Mouse (Mus musculus) forebrain, embryonic 13.5 days (tissue): ENCODE measurements around the gene Nmt1. TPM values are rescaled to one million over a fixed set of nuclear protein-coding genes. Genes with fewer than 3 reads are reported as not detected.

Source experiments
- ATAC-seq: fragments of 200-750 bp; cut with Nextera tagmentation; 2 replicates; pipeline ENCODE4 v1.8.0; 2017
- H3K27ac ChIP-seq: fragments of 300-500 bp; sonication (generic); 2 replicates; pipeline ENCODE4 v1.5.1; 2015; ENCODE audit warnings: inconsistent platforms, mild to moderate bottlenecking, moderate library complexity
- H3K27me3 ChIP-seq: fragments of 300-500 bp; sonication (generic); 2 replicates; pipeline ENCODE4 v1.6.1; 2015; ENCODE audit warnings: mild to moderate bottlenecking, inconsistent platforms
- H3K36me3 ChIP-seq: fragments of 300-500 bp; sonication (generic); 2 replicates; pipeline ENCODE4 v1.6.1; 2015; ENCODE audit warnings: mild to moderate bottlenecking, inconsistent platforms; ENCODE audit not compliant: poor library complexity, severe bottlenecking
- H3K4me1 ChIP-seq: fragments of 300-500 bp; sonication (generic); 2 replicates; pipeline ENCODE4 v1.6.1; 2015; ENCODE audit warnings: inconsistent platforms
- H3K4me2 ChIP-seq: fragments of 300-500 bp; sonication (generic); 2 replicates; pipeline ENCODE4 v1.6.1; 2015; ENCODE audit warnings: inconsistent platforms, mild to moderate bottlenecking, moderate library complexity
- H3K4me3 ChIP-seq: fragments of 300-500 bp; sonication (generic); 2 replicates; pipeline ENCODE4 v1.5.1; 2015; ENCODE audit warnings: mild to moderate bottlenecking, inconsistent platforms
- H3K9ac ChIP-seq: fragments of 300-500 bp; sonication (generic); 2 replicates; pipeline ENCODE4 v1.6.1; 2015; ENCODE audit warnings: mild to moderate bottlenecking, inconsistent platforms
- H3K9me3 ChIP-seq: fragments of 300-500 bp; sonication (generic); replicated peaks from 2 replicates; pipeline ENCODE4 v1.6.1; 2016; ENCODE audit warnings: inconsistent platforms
- WGBS: fragments of 180-500 bp; shearing (Covaris S2); methylation state at CpG from one replicate; pipeline ENCODE4 v1.1.7; 2015; 5-methylcytosine and 5-hydroxymethylcytosine counted together
- polyA plus RNA-seq: library from polyadenylated mRNA; unstranded; fragments of >200 nt; fragmentation: Nextera tagmentation; extraction: Ambion mirVana; gene quantifications from 2 replicates; pipeline ENCODE4 v1.2.1, GENCODE M21; 2015

Gene Nmt1
- polyA plus RNA-seq, result 47.3 and 53.9 TPM in 2 replicates

DNA sequence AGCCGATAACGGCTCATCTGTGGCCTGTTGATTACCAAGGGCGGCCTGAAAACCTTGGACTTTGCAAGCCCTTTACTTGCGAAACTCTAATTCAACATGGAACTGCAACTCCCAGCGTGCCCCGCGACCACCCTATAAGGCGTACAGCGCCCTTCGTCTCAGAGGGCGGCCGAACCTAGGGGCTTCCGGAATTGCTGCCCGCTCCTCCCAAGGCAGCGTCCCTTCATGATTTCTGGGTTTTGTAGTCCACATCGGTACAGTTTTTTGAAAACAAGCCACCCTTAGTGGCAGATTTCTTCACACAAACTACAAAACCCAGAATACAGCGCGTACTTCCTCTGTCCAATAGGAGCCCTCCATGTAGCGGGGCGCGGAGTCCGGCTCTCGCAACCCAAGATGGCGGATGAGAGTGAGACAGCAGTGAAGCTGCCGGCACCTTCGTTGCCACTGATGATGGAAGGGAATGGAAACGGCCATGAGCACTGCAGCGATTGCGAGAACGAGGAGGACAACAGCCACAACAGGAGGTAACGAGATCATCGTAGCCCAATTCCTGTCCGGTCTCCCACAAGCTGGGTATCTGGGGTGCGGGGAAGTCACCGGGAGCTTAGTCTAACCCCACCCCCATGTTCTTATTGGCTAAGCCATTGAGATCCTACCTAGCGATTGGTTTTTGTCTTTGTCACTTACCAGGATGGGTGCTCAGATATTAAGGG is at the start of gene Nmt1, which contains the start of gene Dcakd:
Gene Nmt1 (plus strand): TSS at position 15 of the 716 bp plus-strand sequence.
Gene Dcakd (minus strand): TSS at position 158 of the 716 bp plus-strand sequence.
- Histone ChIP-seq H3K27ac (0 out of 2 replicates have a peak within 1 kb of the TSS, but pooled peaks have one; percentile 44), H3K27me3 (no peaks in the 10 kb centered on the region), H3K4me3 (peak within 1 kb of the TSS; percentile 74), H3K4me1 (peaks cover 35% of the 10 kb centered on the region), H3K4me2 (peak within 1 kb of the TSS; percentile 70), H3K9me3 (no peaks in the 10 kb centered on the region), H3K36me3 (0 out of 2 replicates have a peak, but pooled peaks cover 6% of the 10 kb centered on the region), H3K9ac (peak within 1 kb of the TSS; percentile 77)
- peak; percentile 99 for ATAC-seq
- WGBS, result under 1% methylated on average over 36 of the region's 36 CpGs

DNA sequence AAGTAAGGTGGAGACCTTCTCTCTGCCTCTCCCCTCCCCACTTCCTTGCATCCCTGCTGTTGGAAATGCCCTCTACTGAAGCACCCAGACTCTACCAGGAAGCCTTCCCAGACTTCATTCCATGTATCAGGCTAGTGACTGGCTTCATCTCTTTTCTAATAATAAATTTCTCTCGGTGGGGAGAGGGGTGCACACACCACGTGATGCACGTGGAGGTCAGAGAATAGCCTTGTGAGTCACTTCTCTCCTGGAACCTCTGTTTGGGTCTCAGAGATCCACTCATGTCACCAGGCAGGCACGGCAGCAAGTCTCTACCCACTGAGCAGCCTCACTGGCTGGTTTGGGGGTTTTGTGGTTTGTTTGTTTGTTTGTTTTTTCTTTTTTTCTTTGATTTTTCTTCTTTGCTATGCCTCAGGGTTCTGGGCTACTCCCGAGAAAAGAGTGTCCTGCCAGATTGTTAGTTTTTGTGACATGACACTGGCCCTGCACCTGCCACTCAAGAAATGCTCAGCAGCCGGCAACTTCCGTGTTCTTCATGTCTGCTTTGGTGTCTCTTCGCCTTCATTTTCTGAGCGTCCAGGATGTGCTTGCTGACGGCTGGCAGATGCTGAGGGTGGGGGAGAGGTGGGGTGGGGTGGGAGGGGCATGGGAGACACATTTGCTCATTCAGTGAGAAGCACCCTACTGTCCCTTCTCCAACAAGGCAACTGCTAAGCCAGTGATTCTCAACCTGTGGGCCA is 46.7 kb upstream of the Nmt1 start:
- Histone ChIP-seq H3K27ac (no peak overlapping the region), H3K4me3 (no peak overlapping the region), H3K9me3 (no peaks in the 10 kb centered on the region), H3K36me3 (no peaks in the 10 kb centered on the region), H3K4me2 (no peak overlapping the region), H3K4me1 (peaks cover 9% of the 10 kb centered on the region; the same call in 1 of the 2 replicates), H3K9ac (no peak overlapping the region), H3K27me3 (peaks cover 3% of the 10 kb centered on the region; the same call in 1 of the 2 replicates)
- ATAC-seq, result no peak
- WGBS, result 70% methylated on average over 10 of the region's 10 CpGs

DNA sequence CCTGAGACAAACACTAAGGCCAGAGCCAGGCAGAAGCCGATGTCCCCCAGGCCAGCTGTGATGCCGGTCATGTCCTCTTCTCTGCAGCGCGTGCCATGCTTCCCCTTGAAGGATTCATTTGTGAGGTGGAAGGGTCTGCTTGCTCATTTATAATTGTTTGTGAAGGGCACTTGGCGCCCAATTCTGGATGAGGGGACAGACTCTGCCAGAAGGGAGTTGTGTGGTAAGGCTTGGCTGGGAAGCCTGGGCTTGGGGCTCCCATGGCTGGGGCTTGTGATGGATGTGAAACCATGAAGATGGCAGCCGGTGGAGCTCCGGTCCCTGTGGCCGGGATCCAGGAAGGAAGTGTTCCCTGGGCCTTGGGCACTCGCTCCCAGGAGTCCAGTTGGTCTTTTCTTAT is 43.9 kb upstream of the Nmt1 start:
- peaks cover 15% of the 10 kb centered on the region for H3K27me3 ChIP-seq
- ATAC-seq, result no peak
- no peak overlapping the region for H3K9ac ChIP-seq
- peaks cover 9% of the 10 kb centered on the region; the same call in 1 of the 2 replicates for H3K4me1 ChIP-seq
- no peaks in the 10 kb centered on the region for H3K9me3 ChIP-seq
- H3K27ac ChIP-seq, result no peak overlapping the region
- H3K4me2 ChIP-seq, result no peak overlapping the region
- WGBS, result 93% methylated on average over 9 of the region's 9 CpGs
- H3K36me3 ChIP-seq, result no peaks in the 10 kb centered on the region
- no peak overlapping the region for H3K4me3 ChIP-seq

DNA sequence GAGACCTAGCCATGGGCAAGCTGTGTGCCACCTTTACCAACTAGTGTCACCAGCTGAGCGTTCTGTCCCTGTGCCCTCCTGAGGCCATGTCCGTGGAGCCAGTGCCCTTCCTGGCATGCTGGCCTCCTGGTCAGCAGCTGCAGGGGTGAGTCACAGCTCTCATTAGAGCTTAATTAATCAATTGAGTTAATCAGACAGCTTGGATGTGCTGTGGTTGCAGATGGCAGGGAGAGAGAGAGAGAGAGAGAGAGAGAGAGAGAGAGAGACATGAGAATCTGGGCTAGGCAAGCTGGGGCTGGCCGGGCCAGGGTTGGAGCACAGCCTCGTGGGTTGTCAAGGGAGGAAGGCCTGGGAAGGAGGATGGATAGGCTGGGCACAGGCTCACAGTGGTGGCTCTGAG is 43.4 kb upstream of the Nmt1 start:
- 52% methylated on average over 4 of the region's 4 CpGs for WGBS
- no peak overlapping the region for H3K9ac ChIP-seq
- peaks cover 10% of the 10 kb centered on the region for H3K4me1 ChIP-seq
- H3K4me3 ChIP-seq, result no peak overlapping the region
- no peak for ATAC-seq
- no peak overlapping the region for H3K4me2 ChIP-seq
- no peaks in the 10 kb centered on the region for H3K36me3 ChIP-seq
- no peaks in the 10 kb centered on the region for H3K9me3 ChIP-seq
- no peak overlapping the region for H3K27ac ChIP-seq
- H3K27me3 ChIP-seq, result peaks cover 20% of the 10 kb centered on the region

- Histone ChIP-seq H3K4me1 (peaks cover 15% of the 10 kb centered on the region), H3K4me3 (no peak overlapping the region), H3K9ac (no peak overlapping the region), H3K36me3 (no peaks in the 10 kb centered on the region), H3K27ac (no peak overlapping the region), H3K9me3 (no peaks in the 10 kb centered on the region), H3K4me2 (no peak overlapping the region), H3K27me3 (peaks cover 26% of the 10 kb centered on the region)
- ATAC-seq, result no peak
- 51% methylated on average over 6 of the region's 6 CpGs for whole genome bisulfite sequencing
Observed at GRCm38 (mm10) chr11:102985160-102985559, 42.8 kb upstream of the Nmt1 start.

GRCm38 (mm10) chr11:102989641-102990151 is 38.3 kb upstream of the Nmt1 start:
- Histone ChIP-seq H3K9me3 (no peaks in the 10 kb centered on the region), H3K9ac (peak overlapping the region; percentile 60), H3K4me2 (peak overlapping the region; percentile 69), H3K27ac (no peak overlapping the region), H3K4me3 (peak overlapping the region; percentile 39), H3K27me3 (peaks cover 45% of the 10 kb centered on the region), H3K36me3 (peaks cover 9% of the 10 kb centered on the region), H3K4me1 (peaks cover 34% of the 10 kb centered on the region)
- 6% methylated on average over 28 of the region's 28 CpGs for WGBS
- ATAC-seq, result no peak

DNA sequence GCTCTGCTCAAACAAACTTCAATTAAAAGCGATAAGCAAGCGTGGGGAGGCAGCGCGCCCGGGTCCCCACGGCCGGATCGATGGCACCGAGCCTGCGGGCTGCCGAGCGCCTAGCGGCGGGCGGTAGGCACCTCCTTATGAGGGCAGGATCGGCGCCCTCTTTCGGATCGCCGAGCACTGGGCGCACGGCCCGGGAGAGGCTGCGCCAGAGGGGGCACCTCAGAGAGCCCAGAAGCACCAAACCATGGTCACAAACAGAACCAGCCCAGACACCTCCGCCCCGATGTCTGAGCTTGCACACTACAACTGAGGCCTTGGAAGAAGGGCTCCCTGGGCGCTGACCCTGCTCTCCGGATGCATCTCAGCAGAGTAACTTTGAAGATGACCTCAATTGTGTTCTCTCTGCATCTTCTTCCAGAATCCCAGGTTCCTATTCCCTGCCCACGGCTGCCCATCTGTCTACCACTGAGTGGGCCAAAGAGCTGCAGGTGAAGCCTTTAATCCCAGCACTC is 37.8 kb upstream of the Nmt1 start:
- Histone ChIP-seq H3K4me2 (peak overlapping the region; percentile 69), H3K9ac (peak overlapping the region; percentile 60), H3K4me1 (peaks cover 32% of the 10 kb centered on the region), H3K4me3 (peak overlapping the region; percentile 39), H3K36me3 (peaks cover 14% of the 10 kb centered on the region), H3K9me3 (no peaks in the 10 kb centered on the region), H3K27me3 (peaks cover 45% of the 10 kb centered on the region), H3K27ac (no peak overlapping the region)
- 2% methylated on average over 29 of the region's 29 CpGs for WGBS
- ATAC-seq, result 0 out of 2 replicates have a peak, but pooled peaks have one; percentile 26

DNA sequence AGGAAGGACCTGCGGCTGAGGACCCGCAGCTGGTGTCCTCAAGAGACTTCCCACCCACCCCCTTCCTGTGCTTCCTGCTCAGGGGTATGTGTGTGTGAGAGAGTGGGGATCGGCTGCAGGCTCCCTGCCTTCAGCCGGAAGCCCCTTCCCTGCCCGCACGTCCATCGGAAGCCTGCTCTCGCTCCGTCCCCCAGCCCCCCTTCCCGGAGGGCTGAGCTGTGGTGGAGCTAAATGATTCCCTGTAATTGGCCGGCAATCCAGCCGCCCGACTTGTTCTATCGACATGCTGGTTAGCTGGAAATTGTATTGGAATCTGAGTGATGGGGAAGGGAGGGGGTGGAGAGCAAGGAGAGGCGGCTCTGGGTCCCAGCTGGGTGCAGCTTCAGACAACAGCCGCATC is 36.3 kb upstream of the Nmt1 start:
- Histone ChIP-seq H3K4me3 (peak overlapping the region; percentile 23), H3K9ac (peak overlapping the region; percentile 55), H3K4me1 (peaks cover 32% of the 10 kb centered on the region), H3K9me3 (no peaks in the 10 kb centered on the region), H3K4me2 (peak overlapping the region; percentile 52), H3K27ac (no peak overlapping the region), H3K36me3 (peaks cover 29% of the 10 kb centered on the region), H3K27me3 (peaks cover 45% of the 10 kb centered on the region)
- WGBS, result 1% methylated on average over 16 of the region's 16 CpGs
- no peak for ATAC-seq

GRCm38 (mm10) chr11:102992940-102993339 is 35.0 kb upstream of the Nmt1 start:
- H3K27me3 ChIP-seq, result peaks cover 43% of the 10 kb centered on the region
- H3K4me2 ChIP-seq, result no peak overlapping the region
- 2% methylated on average over 5 of the region's 5 CpGs for WGBS
- no peak overlapping the region for H3K9ac ChIP-seq
- no peaks in the 10 kb centered on the region for H3K9me3 ChIP-seq
- no peak overlapping the region for H3K27ac ChIP-seq
- H3K4me1 ChIP-seq, result peaks cover 32% of the 10 kb centered on the region
- H3K4me3 ChIP-seq, result no peak overlapping the region
- H3K36me3 ChIP-seq, result peaks cover 41% of the 10 kb centered on the region
- peak; percentile 52 for ATAC-seq

DNA sequence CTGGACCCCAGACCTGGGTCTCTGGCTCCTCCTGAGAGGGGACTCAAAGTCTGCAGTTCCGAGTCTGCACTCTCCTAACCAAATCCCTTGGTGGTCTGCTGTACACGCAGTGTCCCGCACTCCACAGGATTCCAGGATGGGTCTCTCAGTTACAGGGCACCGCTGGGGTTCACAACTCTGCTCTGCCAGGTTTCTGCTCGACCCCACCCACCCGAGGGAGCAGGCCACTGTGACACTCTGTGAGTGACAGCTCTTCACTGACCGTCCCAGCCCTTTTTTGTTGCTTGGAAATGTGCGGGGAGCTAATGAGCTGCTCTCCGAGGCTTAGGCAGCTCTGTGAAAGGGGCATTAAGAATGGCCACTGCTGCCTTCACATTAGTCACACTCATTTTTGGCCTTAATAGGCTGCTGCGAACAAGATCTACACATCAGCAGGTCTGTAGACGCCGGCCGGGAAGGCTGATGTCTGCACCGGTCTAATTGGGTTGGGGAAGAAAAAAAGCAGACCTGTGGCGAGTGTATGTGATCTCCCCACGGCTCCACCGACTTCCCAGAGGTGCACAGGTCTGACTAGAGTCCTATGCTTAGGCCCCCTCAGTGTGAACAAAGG is 34.5 kb upstream of the Nmt1 start:
- Histone ChIP-seq H3K4me1 (peaks cover 32% of the 10 kb centered on the region), H3K9ac (0 out of 2 replicates have a peak overlapping the region, but pooled peaks have one; percentile 14), H3K27me3 (peaks cover 39% of the 10 kb centered on the region), H3K9me3 (no peaks in the 10 kb centered on the region), H3K4me3 (no peak overlapping the region), H3K36me3 (peaks cover 47% of the 10 kb centered on the region), H3K4me2 (no peak overlapping the region), H3K27ac (peak overlapping the region; percentile 60)
- 10% methylated on average over 17 of the region's 17 CpGs for WGBS
- ATAC-seq, result peak; percentile 23; the same call in 1 of the 2 replicates

GRCm38 (mm10) chr11:102994952-102995351 is 33.0 kb upstream of the Nmt1 start:
- no peak for ATAC-seq
- WGBS, result 88% methylated on average over 18 of the region's 18 CpGs
- Histone ChIP-seq H3K4me3 (no peak overlapping the region), H3K36me3 (peaks cover 61% of the 10 kb centered on the region), H3K4me1 (peaks cover 35% of the 10 kb centered on the region), H3K9me3 (no peaks in the 10 kb centered on the region), H3K9ac (no peak overlapping the region; the same call in 1 of the 2 replicates), H3K4me2 (no peak overlapping the region), H3K27me3 (peaks cover 25% of the 10 kb centered on the region), H3K27ac (no peak overlapping the region)
